Mouse (Mus musculus): Measurements from ENCODE around the gene Col1a1. TPM values are rescaled to one million over a fixed set of nuclear protein-coding genes. Genes with fewer than 3 reads are reported as not detected.
"Not testable (repeated sequence)": the region's sequence is repeated elsewhere in the genome, so short reads cannot be mapped to it uniquely, and the experiment has no call there.

Gene Col1a1
- total RNA-seq, 2 experiments from 2014 or later = 475 to 551 TPM

GRCm38 (mm10) chr11:94936851-94937295, 849 bp downstream of the Col1a1 start:
- intact Hi-C loops (cut with DNase I) = loop anchor here (1.0 to 5.0 kb wide), 5 partner anchors 71 to 205 kb away; partner anchors contain the start of gene Pdk2
- DNase-seq = peak; percentile 91 to 94

- intact Hi-C loops (cut with DNase I) = loop anchor here (1.0 to 5.0 kb wide), 5 partner anchors 71 to 205 kb away; partner anchors contain the start of gene Pdk2
- DNase-seq = no peak
Observed at GRCm38 (mm10) chr11:94937335-94937781, 1.3 kb downstream of the Col1a1 start.

GRCm38 (mm10) chr11:94937787-94938186, 1.8 kb downstream of the Col1a1 start:
- intact Hi-C loops (cut with DNase I) = loop anchor here (1.0 to 5.0 kb wide), 6 partner anchors 63 to 205 kb away; partner anchors contain the start of gene Pdk2

GRCm38 (mm10) chr11:94938296-94938695, 2.3 kb downstream of the Col1a1 start:
- no peak for DNase-seq
- intact Hi-C loops (cut with DNase I) = loop anchor here (2.0 to 5.0 kb wide), 4 partner anchors 63 to 206 kb away; partner anchors contain the start of gene Pdk2

More at GRCm38 (mm10) chr11:94937787-94938186, 1.8 kb downstream of the Col1a1 start:
- DNase-seq = no peak

GRCm38 (mm10) chr11:94939280-94939679, 3.3 kb downstream of the Col1a1 start:
- DNase-seq = peak; percentile 84 to 89
- intact Hi-C loops (cut with DNase I) = loop anchor here (1.0 to 5.0 kb wide), 5 partner anchors 31 to 207 kb away; partner anchors contain the start of gene Pdk2

- intact Hi-C loops (cut with DNase I) = no loop called here
- DNase-seq = peak in 1 of 2 experiments; percentile 12
Observed at GRCm38 (mm10) chr11:94941121-94941520, 5.1 kb downstream of the Col1a1 start.

- intact Hi-C loops (cut with DNase I) = no loop called here
- no peak for DNase-seq
Observed at GRCm38 (mm10) chr11:94941776-94942175, 5.8 kb downstream of the Col1a1 start.

- intact Hi-C loops (cut with DNase I) = no loop called here
- peak; percentile 57 to 71 for DNase-seq
Observed at GRCm38 (mm10) chr11:94942282-94943023, 6.4 kb downstream of the Col1a1 start.

- no peak for DNase-seq
- intact Hi-C loops (cut with DNase I) = no loop called here
Observed at GRCm38 (mm10) chr11:94943054-94943453, 7.0 kb downstream of the Col1a1 start.

- no peak for DNase-seq
- intact Hi-C loops (cut with DNase I) = loop anchor here (2.0 kb wide), 1 partner anchor 25 kb away; no protein-coding TSS in a partner anchor
Observed at GRCm38 (mm10) chr11:94944295-94944694, 8.3 kb downstream of the Col1a1 start.

- intact Hi-C loops (cut with DNase I) = loop anchor here (2.0 kb wide), 1 partner anchor 24 kb away; no protein-coding TSS in a partner anchor
Observed at GRCm38 (mm10) chr11:94945236-94945635, 9.2 kb downstream of the Col1a1 start.

GRCm38 (mm10) chr11:94952169-94952568, 16.1 kb downstream of the Col1a1 start:
- intact Hi-C loops (cut with DNase I) = no loop called here
- no peak for DNase-seq

More at GRCm38 (mm10) chr11:94945236-94945635, 9.2 kb downstream of the Col1a1 start:
- no peak for DNase-seq

GRCm38 (mm10) chr11:94955103-94955502, 19.1 kb downstream of the Col1a1 start:
- no peak for DNase-seq
- intact Hi-C loops (cut with DNase I) = no loop called here

GRCm38 (mm10) chr11:94957693-94958064, 21.7 kb downstream of the Col1a1 start:
- DNase-seq = peak; percentile 65 to 68
- intact Hi-C loops (cut with DNase I) = no loop called here

GRCm38 (mm10) chr11:94958065-94958858, 22.2 kb downstream of the Col1a1 start:
- intact Hi-C loops (cut with DNase I) = no loop called here
- DNase-seq = peak; percentile 86 to 88

- intact Hi-C loops (cut with DNase I) = no loop called here
- DNase-seq = no peak
Observed at GRCm38 (mm10) chr11:94962534-94963101, 26.6 kb downstream of the Col1a1 start.

- no peak for DNase-seq
- intact Hi-C loops (cut with DNase I) = no loop called here
Observed at GRCm38 (mm10) chr11:94967419-94967818, 31.4 kb downstream of the Col1a1 start, which contains the start of gene Hils1. Hils1 (plus strand) TSS chr11:94967593.

GRCm38 (mm10) chr11:94968187-94968586, 32.2 kb downstream of the Col1a1 start:
- DNase-seq = no peak
- intact Hi-C loops (cut with DNase I) = loop anchor here (2.0 kb wide), 1 partner anchor 23 kb away; no protein-coding TSS in a partner anchor

GRCm38 (mm10) chr11:94969709-94970108, 33.7 kb downstream of the Col1a1 start:
- intact Hi-C loops (cut with DNase I) = loop anchor here (1.0 to 2.0 kb wide), 2 partner anchors 25 to 30 kb away; no protein-coding TSS in a partner anchor
- DNase-seq = not testable (repeated sequence)
